Mouse (Mus musculus) hindbrain, embryonic 12.5 days (tissue): Measurements from ENCODE around the gene Ppp1r14a. TPM values are rescaled to one million over a fixed set of nuclear protein-coding genes. Genes with fewer than 3 reads are reported as not detected.

Source experiments
- ATAC-seq: fragments of 200-750 bp; cut with Nextera tagmentation; 2 replicates; pipeline ENCODE4 v1.8.0; 2017; ENCODE audit warnings: moderate TSS enrichment; ENCODE audit not compliant: low FRiP score
- H3K27ac ChIP-seq: fragments of 300-500 bp; sonication (generic); 2 replicates; pipeline ENCODE4 v1.5.1; 2016; ENCODE audit warnings: mild to moderate bottlenecking
- H3K27me3 ChIP-seq: fragments of 300-500 bp; sonication (generic); 2 replicates; pipeline ENCODE4 v1.6.1; 2016; ENCODE audit warnings: mild to moderate bottlenecking
- H3K36me3 ChIP-seq: fragments of 300-500 bp; sonication (generic); 2 replicates; pipeline ENCODE4 v1.6.1; 2016; ENCODE audit warnings: mild to moderate bottlenecking
- H3K4me1 ChIP-seq: fragments of 300-500 bp; sonication (generic); 2 replicates; pipeline ENCODE4 v1.6.1; 2016
- H3K4me2 ChIP-seq: fragments of 300-500 bp; sonication (generic); replicated peaks from 2 replicates; pipeline ENCODE4 v1.6.1; 2016; ENCODE audit warnings: mild to moderate bottlenecking
- H3K4me3 ChIP-seq: fragments of 300-500 bp; sonication (generic); 2 replicates; pipeline ENCODE4 v1.5.1; 2016; ENCODE audit warnings: mild to moderate bottlenecking
- H3K9ac ChIP-seq: fragments of 300-500 bp; sonication (generic); 2 replicates; pipeline ENCODE4 v1.6.1; 2016; ENCODE audit warnings: mild to moderate bottlenecking, moderate library complexity
- H3K9me3 ChIP-seq: fragments of 300-500 bp; sonication (generic); replicated peaks from 2 replicates; pipeline ENCODE4 v1.6.1; 2016; ENCODE audit warnings: mild to moderate bottlenecking
- WGBS: fragments of 180-500 bp; shearing (Covaris S2); methylation state at CpG from one replicate; pipeline ENCODE4 v1.1.7; 2016; 5-methylcytosine and 5-hydroxymethylcytosine counted together
- polyA plus RNA-seq: library from polyadenylated mRNA; unstranded; fragments of >200 nt; fragmentation: Nextera tagmentation; extraction: Ambion mirVana; gene quantifications from 2 replicates; pipeline ENCODE4 v1.2.1, GENCODE M21; 2016

The Ppp1r14a gene
- polyA plus RNA-seq, 1 experiment from 2014 or later: 20.8 TPM

- ATAC-seq: 0 out of 2 replicates have a peak, but pooled peaks have one; percentile 0
- H3K27me3 ChIP-seq: peaks cover 6% of the 10 kb centered on the region; the same call in 1 of the 2 replicates
These were observed 17.5 kb downstream of the Ppp1r14a start for GRCm38 (mm10) chr7:29306619-29307018.

GRCm38 (mm10) chr7:29307350-29308104 lies 18.4 kb downstream of the Ppp1r14a start:
- Histone ChIP-seq H3K27me3 (peaks cover 6% of the 10 kb centered on the region; the same call in 1 of the 2 replicates), H3K4me1 (peaks cover 77% of the 10 kb centered on the region), H3K9ac (peak overlapping the region; percentile 82), H3K4me3 (peak overlapping the region; percentile 77), H3K36me3 (peaks cover 17% of the 10 kb centered on the region), H3K9me3 (no peaks in the 10 kb centered on the region), H3K27ac (peak overlapping the region; percentile 92), H3K4me2 (peak overlapping the region; percentile 86)
- 1% methylated on average over 40 of the region's 42 CpGs for WGBS
- ATAC-seq: peak; percentile 64

More at GRCm38 (mm10) chr7:29306619-29307018, 17.5 kb downstream of the Ppp1r14a start:
- Histone ChIP-seq H3K4me2 (peak overlapping the region; percentile 86), H3K9ac (peak overlapping the region; percentile 87; the same call in 1 of the 2 replicates), H3K27ac (peak overlapping the region; percentile 92), H3K36me3 (peaks cover 10% of the 10 kb centered on the region), H3K9me3 (no peaks in the 10 kb centered on the region), H3K4me1 (peaks cover 73% of the 10 kb centered on the region), H3K4me3 (0 out of 2 replicates have a peak overlapping the region, but pooled peaks have one; percentile 77)
- WGBS: 17% methylated on average over 7 of the region's 7 CpGs

- 2% methylated on average over 36 of the region's 36 CpGs for WGBS
- H3K4me1 ChIP-seq: peaks cover 83% of the 10 kb centered on the region
These were observed 20.2 kb downstream of the Ppp1r14a start for GRCm38 (mm10) chr7:29309221-29309721.

GRCm38 (mm10) chr7:29309749-29310148 lies 20.6 kb downstream of the Ppp1r14a start:
- Histone ChIP-seq H3K27ac (peak overlapping the region; percentile 92; the same call in 1 of the 2 replicates), H3K9me3 (no peaks in the 10 kb centered on the region), H3K4me1 (peaks cover 84% of the 10 kb centered on the region), H3K4me2 (peak overlapping the region; percentile 86), H3K36me3 (peaks cover 26% of the 10 kb centered on the region), H3K4me3 (peak overlapping the region; percentile 77), H3K27me3 (peaks cover 6% of the 10 kb centered on the region; the same call in 1 of the 2 replicates), H3K9ac (peak overlapping the region; percentile 82)
- WGBS: 11% methylated on average over 5 of the region's 5 CpGs
- no peak for ATAC-seq

More at GRCm38 (mm10) chr7:29309221-29309721, 20.2 kb downstream of the Ppp1r14a start:
- H3K4me2 ChIP-seq: peak overlapping the region; percentile 86
- peaks cover 6% of the 10 kb centered on the region; the same call in 1 of the 2 replicates for H3K27me3 ChIP-seq
- H3K9ac ChIP-seq: peak overlapping the region; percentile 82
- no peak for ATAC-seq
- H3K9me3 ChIP-seq: no peaks in the 10 kb centered on the region
- H3K4me3 ChIP-seq: peak overlapping the region; percentile 77
- peak overlapping the region; percentile 92 for H3K27ac ChIP-seq
- H3K36me3 ChIP-seq: peaks cover 23% of the 10 kb centered on the region

- peak overlapping the region; percentile 64; the same call in 1 of the 2 replicates for H3K27ac ChIP-seq
- WGBS: 34% methylated on average over 8 of the region's 9 CpGs
These were observed 23.9 kb downstream of the Ppp1r14a start for GRCm38 (mm10) chr7:29313051-29313450.

GRCm38 (mm10) chr7:29313572-29314261 lies 24.6 kb downstream of the Ppp1r14a start:
- Histone ChIP-seq H3K9ac (peak overlapping the region; percentile 32; the same call in 1 of the 2 replicates), H3K27ac (peak overlapping the region; percentile 98; the same call in 1 of the 2 replicates), H3K36me3 (peaks cover 36% of the 10 kb centered on the region), H3K4me3 (no peak overlapping the region), H3K9me3 (no peaks in the 10 kb centered on the region), H3K27me3 (peaks cover 6% of the 10 kb centered on the region; the same call in 1 of the 2 replicates), H3K4me1 (peaks cover 86% of the 10 kb centered on the region), H3K4me2 (peak overlapping the region; percentile 19)
- ATAC-seq: no peak
- 52% methylated on average over 9 of the region's 9 CpGs for WGBS

More at GRCm38 (mm10) chr7:29313051-29313450, 23.9 kb downstream of the Ppp1r14a start:
- peak overlapping the region; percentile 32 for H3K4me2 ChIP-seq
- H3K9me3 ChIP-seq: no peaks in the 10 kb centered on the region
- H3K4me3 ChIP-seq: no peak overlapping the region
- H3K4me1 ChIP-seq: peaks cover 85% of the 10 kb centered on the region
- peaks cover 36% of the 10 kb centered on the region for H3K36me3 ChIP-seq
- H3K9ac ChIP-seq: peak overlapping the region; percentile 32; the same call in 1 of the 2 replicates
- ATAC-seq: no peak
- H3K27me3 ChIP-seq: peaks cover 6% of the 10 kb centered on the region; the same call in 1 of the 2 replicates

GRCm38 (mm10) chr7:29314844-29315628 lies 25.9 kb downstream of the Ppp1r14a start:
- WGBS: 44% methylated on average over 13 of the region's 13 CpGs
- H3K27ac ChIP-seq: peak overlapping the region; percentile 98; the same call in 1 of the 2 replicates
- no peak overlapping the region for H3K4me3 ChIP-seq
- H3K27me3 ChIP-seq: no peaks in the 10 kb centered on the region
- peaks cover 86% of the 10 kb centered on the region for H3K4me1 ChIP-seq
- H3K4me2 ChIP-seq: peak overlapping the region; percentile 22
- peak overlapping the region; percentile 46; the same call in 1 of the 2 replicates for H3K9ac ChIP-seq
- no peaks in the 10 kb centered on the region for H3K9me3 ChIP-seq
- peaks cover 33% of the 10 kb centered on the region for H3K36me3 ChIP-seq
- peak; percentile 14; the same call in 1 of the 2 replicates for ATAC-seq

- Histone ChIP-seq H3K4me2 (peak overlapping the region; percentile 41; the same call in 1 of the 2 replicates), H3K9ac (peak overlapping the region; percentile 46), H3K36me3 (peaks cover 29% of the 10 kb centered on the region), H3K27me3 (no peaks in the 10 kb centered on the region), H3K9me3 (no peaks in the 10 kb centered on the region), H3K27ac (peak overlapping the region; percentile 98), H3K4me1 (peaks cover 87% of the 10 kb centered on the region), H3K4me3 (no peak overlapping the region)
- WGBS: 50% methylated on average over 17 of the region's 17 CpGs
- ATAC-seq: no peak
These were observed 27.1 kb downstream of the Ppp1r14a start for GRCm38 (mm10) chr7:29316137-29316734.

GRCm38 (mm10) chr7:29316976-29317375 lies 27.9 kb downstream of the Ppp1r14a start:
- Histone ChIP-seq H3K9me3 (no peaks in the 10 kb centered on the region), H3K27me3 (no peaks in the 10 kb centered on the region), H3K36me3 (peaks cover 23% of the 10 kb centered on the region), H3K4me1 (peaks cover 92% of the 10 kb centered on the region), H3K4me3 (no peak overlapping the region), H3K9ac (peak overlapping the region; percentile 50; the same call in 1 of the 2 replicates), H3K4me2 (peak overlapping the region; percentile 41), H3K27ac (peak overlapping the region; percentile 98)
- WGBS: 7% methylated on average over 10 of the region's 10 CpGs
- ATAC-seq: peak; percentile 39

- Histone ChIP-seq H3K27me3 (no peaks in the 10 kb centered on the region), H3K4me2 (peak overlapping the region; percentile 41), H3K27ac (peak overlapping the region; percentile 98), H3K9ac (peak overlapping the region; percentile 50), H3K4me3 (0 out of 2 replicates have a peak overlapping the region, but pooled peaks have one; percentile 1), H3K9me3 (no peaks in the 10 kb centered on the region), H3K4me1 (peaks cover 89% of the 10 kb centered on the region), H3K36me3 (peaks cover 18% of the 10 kb centered on the region)
- peak; percentile 77 for ATAC-seq
- 0% methylated on average over 2 of the region's 2 CpGs for WGBS
These were observed 28.4 kb downstream of the Ppp1r14a start for GRCm38 (mm10) chr7:29317558-29317957.
